In genomic region chr11:29885160-29885559, GRCm38 (mm10) we compare ENCODE assay signal across 8 mouse cellular contexts. TPM values are rescaled to one million over a fixed set of nuclear protein-coding genes. Genes with fewer than 3 reads are reported as not detected.
DNase-seq lines count a peak whose midpoint lies in the region; ATAC-seq and TF ChIP-seq lines count a peak whose summit lies in the region.

No protein-coding gene starts in this region.

- no peaks in the 10 kb centered on the region for H3K27me3 ChIP-seq in intestine, embryonic 14.5 days (replicated peaks; ENCODE audit: control insufficient read depth, insufficient read depth, low read length)
- H3K27me3 ChIP-seq in intestine, embryonic 15.5 days (replicated peaks), result no peaks in the 10 kb centered on the region
- no peaks in the 10 kb centered on the region for H3K27me3 ChIP-seq in cerebellum, adult 2 months (ENCODE audit: control insufficient read depth, insufficient read depth, low read length)

- DNase-seq in intestine, embryonic 14.5 days (ENCODE audit: low spot score), result peak; percentile 71
- peak; percentile 37 to 59 for DNase-seq in cerebellum, adult 2 months
- peak; percentile 64 for DNase-seq in forelimb bud, embryonic 11.5 days (ENCODE audit: low read depth, low spot score)
- peak; percentile 39 for DNase-seq in hindlimb bud, embryonic 11.5 days (ENCODE audit: extremely low spot score, low read depth, low spot score)
- peak; percentile 59 to 63 for DNase-seq in left cerebral cortex, adult 2 months (ENCODE audit: extremely low spot score in 1 of 2, low spot score in 2 of 2)
- peak; percentile 25 for DNase-seq in skeletal muscle tissue, adult 2 months (ENCODE audit: low read depth, low spot score)

- TF ChIP-seq CTCF in cerebellum, adult 2 months (IDR thresholded peaks at IDR 0.05; ENCODE audit: borderline replicate concordance, insufficient read depth, low read depth, low read length), result peak; percentile 61; the same call in 1 of the 2 replicates
- TF ChIP-seq CTCF in left cerebral cortex, adult 2 months (IDR thresholded peaks at IDR 0.05), result peak; percentile 81

- no peaks in the 10 kb centered on the region for H3K4me1 ChIP-seq in intestine, embryonic 14.5 days (replicated peaks; ENCODE audit: control insufficient read depth, insufficient read depth, low read length)
- no peaks in the 10 kb centered on the region for H3K4me1 ChIP-seq in intestine, embryonic 15.5 days (replicated peaks)
- no peaks in the 10 kb centered on the region for H3K4me1 ChIP-seq in cerebellum, adult 2 months (ENCODE audit: control insufficient read depth, insufficient read depth, low read length)

- H3K27ac ChIP-seq in intestine, embryonic 14.5 days (ENCODE audit: low read depth), result no peak overlapping the region
- H3K27ac ChIP-seq in intestine, embryonic 15.5 days, result no peak overlapping the region
- no peak overlapping the region for H3K27ac ChIP-seq in cerebellum, adult 2 months (ENCODE audit: insufficient read depth, low read length)
- no peak overlapping the region; the same call in 1 of the 2 replicates for H3K27ac ChIP-seq in left cerebral cortex, adult 2 months

- H3K36me3 ChIP-seq in intestine, embryonic 14.5 days (ENCODE audit: control insufficient read depth, insufficient read depth, low read length), result no peaks in the 10 kb centered on the region
- no peaks in the 10 kb centered on the region for H3K36me3 ChIP-seq in intestine, embryonic 15.5 days

- no peak overlapping the region for H3K9ac ChIP-seq in intestine, embryonic 14.5 days (ENCODE audit: low read length)
- no peak overlapping the region for H3K9ac ChIP-seq in intestine, embryonic 15.5 days

- no peak for TF ChIP-seq POLR2A in cerebellum, adult 2 months (IDR thresholded peaks at IDR 0.05; ENCODE audit: borderline replicate concordance, insufficient read depth, low read length)

- ATAC-seq in intestine, embryonic 14.5 days (replicated peaks; ENCODE audit: low FRiP score, low TSS enrichment, low read depth), result no peak; the same call in 1 of the 2 replicates
- ATAC-seq in intestine, embryonic 15.5 days, result no peak; the same call in 1 of the 2 replicates
- ATAC-seq in megakaryocyte-erythroid progenitor cell, adult 5-6 weeks (replicated peaks; ENCODE audit: low FRiP score, low TSS enrichment, poor library complexity, severe bottlenecking), result peak; percentile 92

- 3% methylated on average over 1 of the region's 1 CpGs for WGBS in intestine, embryonic 14.5 days
- 2% methylated on average over 1 of the region's 1 CpGs for WGBS in intestine, embryonic 15.5 days
- WGBS in cerebellum, adult 2 months, result 0% methylated on average over 1 of the region's 1 CpGs

- no peak overlapping the region for H3K4me2 ChIP-seq in intestine, embryonic 14.5 days (ENCODE audit: low read length)
- H3K4me2 ChIP-seq in intestine, embryonic 15.5 days (replicated peaks), result no peak overlapping the region

- intact Hi-C loops in left cerebral cortex, adult 2 months (cut with DNase I), result loop anchor here (2.0 to 10.0 kb wide), 2 partner anchors 110 to 164 kb away; no protein-coding TSS in a partner anchor

- H3K9me3 ChIP-seq in intestine, embryonic 14.5 days (ENCODE audit: control insufficient read depth, low read length), result no peaks in the 10 kb centered on the region
- no peaks in the 10 kb centered on the region for H3K9me3 ChIP-seq in intestine, embryonic 15.5 days

- H3K4me3 ChIP-seq in intestine, embryonic 14.5 days (ENCODE audit: low read depth, low read length), result no peak overlapping the region
- H3K4me3 ChIP-seq in intestine, embryonic 15.5 days (replicated peaks), result no peak overlapping the region
- no peak overlapping the region for H3K4me3 ChIP-seq in cerebellum, adult 2 months (replicated peaks; ENCODE audit: insufficient read depth, low read depth, low read length)
- no peak overlapping the region for H3K4me3 ChIP-seq in left cerebral cortex, adult 2 months

RNA-seq across cellular contexts. Expression of gene 4931440F15Rik, which starts 59.7 kb away (rescaled TPM):
- 0.11 TPM in 2 replicates for polyA plus RNA-seq in intestine, embryonic 14.5 days (2014; fragmentation: Nextera tagmentation; extraction: Ambion mirVana)
- polyA plus RNA-seq in intestine, embryonic 15.5 days (2015; fragmentation: Nextera tagmentation; extraction: Ambion mirVana), result 0.06 and 0.10 TPM in 2 replicates
- 0.67 and 1.1 TPM in 2 replicates for polyA plus RNA-seq in cerebellum, adult 2 months (2012; rRNA removed)
- total RNA-seq in left cerebral cortex, adult 2 months (2021), result 1 to 10 TPM; 2.7 to 3.4 TPM
- total RNA-seq in megakaryocyte-erythroid progenitor cell, adult 5-6 weeks (2014; fragmentation: Nextera tagmentation), result not detected in 2 replicates
- not detected in 2 replicates for total RNA-seq in megakaryocyte-erythroid progenitor cell, adult 5-6 weeks (2017)
